In the genomic region with DNA sequence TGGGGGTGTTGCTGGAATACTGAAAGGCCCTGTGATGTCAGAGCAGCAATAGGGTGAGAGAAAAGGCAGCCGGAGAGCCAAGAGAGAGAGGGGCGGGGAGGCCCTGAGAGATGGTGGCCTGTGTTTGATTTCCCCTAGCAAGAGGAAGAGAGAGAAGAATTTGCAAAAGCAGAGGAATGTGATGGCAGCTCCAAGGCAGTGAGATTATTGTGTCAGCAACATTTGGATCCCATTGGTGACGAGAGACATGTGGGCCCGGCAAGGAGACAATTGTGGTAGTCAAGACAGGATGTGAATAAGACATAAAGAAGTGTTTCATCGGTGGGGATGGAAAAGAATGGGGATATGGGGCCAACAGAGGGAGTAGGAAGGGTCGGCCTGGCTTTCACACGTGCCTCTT, we compare ENCODE assay signal across 9 mouse cellular contexts.
A peak's percentile ranks its signal among the peaks of the same experiment; 100 is the strongest.
DNase-seq lines count a peak whose midpoint lies in the region; ATAC-seq and TF ChIP-seq lines count a peak whose summit lies in the region.
"Had no signal": no experiment of that assay in that cellular context is flagged by ENCODE, and none has a peak within 500 bp of the region (broad histone marks: within the 10 kb centered on the region; RNA-seq: fewer than 3 reads in every experiment).

No protein-coding gene starts in this region.

- peaks cover 56% of the 10 kb centered on the region for H3K4me1 ChIP-seq in forebrain, embryonic 10.5 days
- peaks cover 20% of the 10 kb centered on the region for H3K4me1 ChIP-seq in forebrain, embryonic 16.5 days (replicated peaks; ENCODE audit: control insufficient read depth, insufficient read depth, low read length)
- peaks cover 23% of the 10 kb centered on the region; the same call in 1 of the 2 replicates for H3K4me1 ChIP-seq in spleen, adult 2 months (ENCODE audit: control insufficient read depth, insufficient read depth, insufficient read length)
- H3K4me1 ChIP-seq in kidney, postnatal 0 days (replicated peaks; ENCODE audit: insufficient read depth, low read length) = peaks cover 34% of the 10 kb centered on the region
- peaks cover 42% of the 10 kb centered on the region for H3K4me1 ChIP-seq in stomach, embryonic 16.5 days (ENCODE audit: control insufficient read depth, insufficient read depth, low read length)

- H3K4me2 ChIP-seq in forebrain, embryonic 16.5 days (ENCODE audit: low read length) = no peak overlapping the region
- H3K4me2 ChIP-seq in kidney, postnatal 0 days (ENCODE audit: low read length) = no peak overlapping the region
- no peak overlapping the region for H3K4me2 ChIP-seq in stomach, embryonic 16.5 days (ENCODE audit: low read depth, low read length)
- H3K4me2 ChIP-seq: midbrain, embryonic 15.5 days had no signal

- no peaks in the 10 kb centered on the region for H3K36me3 ChIP-seq in forebrain, embryonic 10.5 days (replicated peaks)
- no peaks in the 10 kb centered on the region for H3K36me3 ChIP-seq in forebrain, embryonic 16.5 days (ENCODE audit: control insufficient read depth, insufficient read depth)
- no peaks in the 10 kb centered on the region for H3K36me3 ChIP-seq in spleen, adult 2 months (ENCODE audit: control insufficient read depth, insufficient read depth, low read length)
- no peaks in the 10 kb centered on the region for H3K36me3 ChIP-seq in kidney, postnatal 0 days (ENCODE audit: insufficient read depth, low read length)
- H3K36me3 ChIP-seq in stomach, embryonic 16.5 days (ENCODE audit: control insufficient read depth, insufficient read depth, low read length) = no peaks in the 10 kb centered on the region
- H3K36me3 ChIP-seq: midbrain, embryonic 15.5 days had no signal

- peak overlapping the region; percentile 78 for H3K27ac ChIP-seq in forebrain, embryonic 10.5 days
- H3K27ac ChIP-seq in forebrain, embryonic 16.5 days (ENCODE audit: low read length) = no peak overlapping the region
- H3K27ac ChIP-seq in spleen, adult 2 months (ENCODE audit: insufficient read depth, low read length) = 0 out of 2 replicates have a peak overlapping the region, but pooled peaks have one; percentile 4
- H3K27ac ChIP-seq in kidney, postnatal 0 days = peak overlapping the region; percentile 77
- H3K27ac ChIP-seq in stomach, embryonic 16.5 days (ENCODE audit: low read length) = peak overlapping the region; percentile 97
- H3K27ac ChIP-seq: midbrain, embryonic 15.5 days had no signal

- ATAC-seq in forebrain, embryonic 16.5 days = no peak
- no peak for ATAC-seq in kidney, postnatal 0 days (replicated peaks; ENCODE audit: low FRiP score, low read depth)
- ATAC-seq in stomach, embryonic 16.5 days (ENCODE audit: insufficient read depth, low FRiP score) = peak; percentile 38; the same call in 1 of the 2 replicates
- ATAC-seq in megakaryocyte progenitor cell, adult 5-6 weeks (replicated peaks; ENCODE audit: poor library complexity) = no peak
- ATAC-seq: midbrain, embryonic 15.5 days had no signal

- no peak for DNase-seq in forebrain, embryonic 10.5 days (ENCODE audit: extremely low spot score, low spot score)
- DNase-seq in spleen, adult 2 months (ENCODE audit: low read depth in 1 of 2, low spot score in 2 of 2) = no peak
- DNase-seq in spleen, postnatal 36 days (ENCODE audit: low spot score in 2 of 2) = no peak
- peak; percentile 72 for DNase-seq in kidney, postnatal 0 days (ENCODE audit: low spot score)
- no peak for DNase-seq in right cerebral cortex, adult 18-20 months

- WGBS in forebrain, embryonic 10.5 days = 60% methylated on average over 7 of the region's 7 CpGs
- 51% methylated on average over 7 of the region's 7 CpGs for WGBS in forebrain, embryonic 16.5 days
- 63% methylated on average over 7 of the region's 7 CpGs for WGBS in spleen, adult 2 months
- WGBS in kidney, postnatal 0 days = 45% methylated on average over 7 of the region's 7 CpGs
- 33% methylated on average over 7 of the region's 7 CpGs for WGBS in stomach, embryonic 16.5 days

- TF ChIP-seq POLR2A in spleen, adult 2 months (IDR thresholded peaks at IDR 0.05; ENCODE audit: low read depth, low read length) = no peak

- H3K9me3 ChIP-seq in forebrain, embryonic 10.5 days = no peaks in the 10 kb centered on the region; the same call in 1 of the 2 replicates
- no peaks in the 10 kb centered on the region for H3K9me3 ChIP-seq in forebrain, embryonic 16.5 days (ENCODE audit: control insufficient read depth, low read length)
- H3K9me3 ChIP-seq in kidney, postnatal 0 days (replicated peaks; ENCODE audit: low read length) = no peaks in the 10 kb centered on the region
- H3K9me3 ChIP-seq in stomach, embryonic 16.5 days (replicated peaks; ENCODE audit: control insufficient read depth, low read length) = no peaks in the 10 kb centered on the region
- H3K9me3 ChIP-seq: midbrain, embryonic 15.5 days had no signal

- no peak overlapping the region for H3K4me3 ChIP-seq in forebrain, embryonic 10.5 days
- no peak overlapping the region for H3K4me3 ChIP-seq in forebrain, embryonic 16.5 days (replicated peaks; ENCODE audit: low read length)
- no peak overlapping the region for H3K4me3 ChIP-seq in spleen, adult 2 months (ENCODE audit: extremely low read depth, insufficient read depth, insufficient read length)
- no peak overlapping the region for H3K4me3 ChIP-seq in kidney, postnatal 0 days (replicated peaks; ENCODE audit: low read depth, low read length)
- no peak overlapping the region for H3K4me3 ChIP-seq in stomach, embryonic 16.5 days (replicated peaks; ENCODE audit: low read length)
- H3K4me3 ChIP-seq: midbrain, embryonic 15.5 days had no signal

- no peaks in the 10 kb centered on the region for H3K27me3 ChIP-seq in forebrain, embryonic 10.5 days (ENCODE audit: poor library complexity, severe bottlenecking)
- no peaks in the 10 kb centered on the region for H3K27me3 ChIP-seq in forebrain, embryonic 16.5 days (replicated peaks; ENCODE audit: control insufficient read depth, insufficient read depth, low read length)
- H3K27me3 ChIP-seq in spleen, adult 2 months (ENCODE audit: control insufficient read depth, insufficient read depth, low read length) = no peaks in the 10 kb centered on the region
- no peaks in the 10 kb centered on the region for H3K27me3 ChIP-seq in kidney, postnatal 0 days (ENCODE audit: insufficient read depth, low read length)
- H3K27me3 ChIP-seq in stomach, embryonic 16.5 days (ENCODE audit: control insufficient read depth, insufficient read depth, low read length) = no peaks in the 10 kb centered on the region
- H3K27me3 ChIP-seq: midbrain, embryonic 15.5 days had no signal

- H3K9ac ChIP-seq in forebrain, embryonic 16.5 days (replicated peaks; ENCODE audit: low read depth, low read length) = no peak overlapping the region
- H3K9ac ChIP-seq in kidney, postnatal 0 days (ENCODE audit: low read depth, low read length) = no peak overlapping the region
- peak overlapping the region; percentile 60 for H3K9ac ChIP-seq in stomach, embryonic 16.5 days (ENCODE audit: low read length)
- H3K9ac ChIP-seq: midbrain, embryonic 15.5 days had no signal

- no peak for TF ChIP-seq CTCF in spleen, adult 2 months (IDR thresholded peaks at IDR 0.05; ENCODE audit: extremely low read depth, insufficient read depth, insufficient read length, insufficient replicate concordance)
- no peak for TF ChIP-seq CTCF in kidney, postnatal 0 days (IDR thresholded peaks at IDR 0.05; ENCODE audit: low read depth)
